Mouse (Mus musculus): ENCODE data around the gene Cers5. TPM values are rescaled to one million over a fixed set of nuclear protein-coding genes. Genes with fewer than 3 reads are reported as not detected.
A peak's percentile ranks its signal among the peaks of the same experiment; 100 is the strongest.
"Not testable (repeated sequence)": the region's sequence is repeated elsewhere in the genome, so short reads cannot be mapped to it uniquely, and the experiment has no call there.

Gene Cers5
- polyA plus RNA-seq, 3 experiments from 2014 or later, result 49.5 to 66.7 (median 56.5) TPM

GRCm38 (mm10) chr15:99704881-99705280, 67.8 kb downstream of the Cers5 start:
- ATAC-seq, result no peak

GRCm38 (mm10) chr15:99704041-99704681, 68.5 kb downstream of the Cers5 start:
- no peak for ATAC-seq

GRCm38 (mm10) chr15:99703676-99704040, 69.0 kb downstream of the Cers5 start:
- ATAC-seq, result no peak

- ATAC-seq, result no peak
Measured at GRCm38 (mm10) chr15:99703104-99703503, 69.6 kb downstream of the Cers5 start.

GRCm38 (mm10) chr15:99701999-99702900, 70.4 kb downstream of the Cers5 start, which contains the start of gene Smarcd1:
Smarcd1 (plus strand) TSS chr15:99702129.
- ATAC-seq, result peak; percentile 85

GRCm38 (mm10) chr15:99701640-99701998, 71.1 kb downstream of the Cers5 start:
- not testable (repeated sequence) for ATAC-seq

- no peak for ATAC-seq
Measured at GRCm38 (mm10) chr15:99700219-99701106, 72.2 kb downstream of the Cers5 start.

- no peak for ATAC-seq
Measured at GRCm38 (mm10) chr15:99699715-99700114, 73.0 kb downstream of the Cers5 start.

- no peak for ATAC-seq
Measured at GRCm38 (mm10) chr15:99698533-99699085, 74.1 kb downstream of the Cers5 start.

- ATAC-seq, result no peak
Measured at GRCm38 (mm10) chr15:99697309-99697708, 75.4 kb downstream of the Cers5 start.

GRCm38 (mm10) chr15:99691976-99692375, 80.7 kb downstream of the Cers5 start:
- ATAC-seq, result no peak

GRCm38 (mm10) chr15:99690924-99691323, 81.8 kb downstream of the Cers5 start:
- no peak for ATAC-seq

- ATAC-seq, result no peak
Measured at GRCm38 (mm10) chr15:99688712-99689111, 84.0 kb downstream of the Cers5 start.

Other genes with a start within 250 kb of the Cers5 start
- gene Faim2, start 244.7 kb downstream of the Cers5 start, polyA plus RNA-seq (2017; shearing (Covaris generic)), result under 1 TPM in 2 of 3 experiments, not detected in 1; 0.03 to 0.15 TPM
- gene Aqp2, start 193.8 kb downstream of the Cers5 start, polyA plus RNA-seq (2017; shearing (Covaris generic)), result not detected
- not detected for gene Aqp5, start 182.1 kb downstream of the Cers5 start, polyA plus RNA-seq (2017; shearing (Covaris generic))
- not detected for gene Aqp6, start 171.5 kb downstream of the Cers5 start, polyA plus RNA-seq (2017; shearing (Covaris generic))
- gene Racgap1, start 121.2 kb downstream of the Cers5 start, polyA plus RNA-seq (2017; shearing (Covaris generic)), result 100 to 1,000 TPM in 1 of 3 experiments, 10 to 100 TPM in 2; 18.4 to 106 (median 18.6) TPM
- under 1 TPM in 2 of 3 experiments, not detected in 1; 0.20 to 0.40 TPM for gene Asic1, start 102.5 kb downstream of the Cers5 start, polyA plus RNA-seq (2017; shearing (Covaris generic))
- gene Smarcd1, start 70.8 kb downstream of the Cers5 start, polyA plus RNA-seq (2017; shearing (Covaris generic)), result 10 to 100 TPM in 2 of 3 experiments, 1 to 10 TPM in 1; 8.4 to 15.5 (median 10.5) TPM
- not detected for gene Gm17349, start 67.4 kb downstream of the Cers5 start, polyA plus RNA-seq (2017; shearing (Covaris generic))
- under 1 TPM in 2 of 3 experiments, not detected in 1; 0.24 to 0.39 TPM for gene Gpd1, start 55.4 kb downstream of the Cers5 start, polyA plus RNA-seq (2017; shearing (Covaris generic))
- gene Cox14, start 47.3 kb downstream of the Cers5 start, polyA plus RNA-seq (2017; shearing (Covaris generic)), result 100 to 1,000 TPM; 133 to 168 (median 166) TPM
- 1 to 10 TPM; 2.2 to 2.9 (median 2.3) TPM for gene Lima1, start 102.6 kb upstream of the Cers5 start, polyA plus RNA-seq (2017; shearing (Covaris generic))
- not detected for gene Fam186a, start 194.2 kb upstream of the Cers5 start, polyA plus RNA-seq (2017; shearing (Covaris generic))
- gene Larp4, start 197.2 kb upstream of the Cers5 start, polyA plus RNA-seq (2017; shearing (Covaris generic)), result 10 to 100 TPM; 40.2 to 43.1 (median 41.0) TPM